Mouse (Mus musculus): ENCODE results near the gene Ugt1a9.

Gene Ugt1a9

GRCm38 (mm10) chr1:88238771-88239170, 168.2 kb downstream of the Ugt1a9 start:
- DNase-seq = no peak

DNA sequence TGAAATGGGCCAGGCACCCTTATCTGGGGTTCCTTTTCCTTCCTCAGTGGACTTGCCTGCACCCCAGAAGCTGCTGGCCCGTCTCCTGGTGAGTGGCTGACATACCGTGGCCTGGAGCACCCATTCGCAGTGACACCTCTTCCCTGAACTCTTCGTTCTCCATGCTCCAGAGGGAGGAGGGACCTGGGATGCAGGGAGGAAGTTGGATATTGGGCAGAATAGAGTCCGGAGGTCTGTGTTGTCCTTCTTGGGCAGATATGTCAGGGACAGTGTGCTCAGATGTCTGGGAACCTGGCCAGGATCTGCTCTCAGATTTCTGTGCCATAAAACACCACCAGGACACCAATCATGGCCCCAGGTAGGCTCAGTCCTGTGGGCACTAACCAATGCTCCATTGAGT, 169.5 kb downstream of the Ugt1a9 start:
- DNase-seq = no peak

DNA sequence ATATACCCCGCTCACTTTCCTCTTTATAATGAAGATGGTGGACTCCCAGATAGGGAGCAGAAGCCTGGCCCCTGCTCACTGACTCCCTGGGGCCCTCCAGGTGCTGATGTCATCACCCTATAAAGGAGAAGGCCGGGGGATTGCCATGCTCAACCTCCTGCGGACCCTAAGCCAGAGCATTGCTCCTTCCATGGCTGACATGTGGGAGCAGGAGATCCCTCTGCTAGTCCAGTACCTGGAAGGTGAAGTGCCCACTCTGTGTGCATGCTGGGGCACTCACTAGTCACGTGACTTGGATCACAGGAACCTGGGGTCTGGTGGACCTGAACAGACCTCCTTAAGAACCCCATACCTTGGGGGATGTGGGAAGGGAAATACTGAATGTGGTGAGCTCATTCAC, 170.0 kb downstream of the Ugt1a9 start:
- DNase-seq = no peak

- DNase-seq = no peak
These were observed 173.3 kb downstream of the Ugt1a9 start for GRCm38 (mm10) chr1:88243861-88244260.

DNA sequence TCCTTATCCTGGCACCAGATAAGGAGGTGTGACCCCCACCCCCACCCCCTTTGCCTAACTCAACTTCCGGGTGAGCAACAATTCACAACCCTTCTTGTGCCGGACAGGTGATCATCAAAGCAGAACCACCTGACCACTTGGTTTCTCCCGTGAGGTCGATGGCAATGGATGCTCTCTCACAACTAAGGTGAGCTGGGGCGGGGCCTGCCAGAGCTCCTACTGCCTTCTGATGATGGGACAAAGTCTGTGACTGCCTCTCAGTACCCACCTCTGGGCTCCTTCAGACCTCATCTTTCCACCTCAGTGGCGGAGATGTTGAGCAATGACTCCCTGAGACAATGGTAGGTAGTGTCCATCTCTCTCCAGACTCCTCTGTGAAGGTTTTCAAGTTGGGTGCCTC, 175.3 kb downstream of the Ugt1a9 start:
- DNase-seq = no peak

DNA sequence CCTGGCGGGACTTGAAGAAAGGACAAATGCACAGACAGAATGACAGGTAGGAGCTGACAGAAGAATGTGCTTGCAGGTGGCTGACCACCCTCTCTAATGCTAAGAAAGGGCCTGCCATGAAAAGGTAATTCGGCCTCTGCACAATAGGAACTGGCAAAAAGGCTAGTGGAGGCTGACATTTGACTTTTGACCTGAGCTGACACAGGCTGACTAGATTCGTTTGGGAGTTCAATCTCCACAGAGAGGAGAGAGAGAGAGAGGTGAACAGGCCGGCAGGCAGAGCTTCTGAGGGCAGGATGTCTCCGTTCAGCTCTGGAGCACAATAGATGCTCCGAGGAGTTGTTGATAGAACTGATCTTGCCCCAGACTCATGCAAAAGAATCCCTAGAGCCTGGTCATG, 175.8 kb downstream of the Ugt1a9 start:
- DNase-seq = no peak

DNA sequence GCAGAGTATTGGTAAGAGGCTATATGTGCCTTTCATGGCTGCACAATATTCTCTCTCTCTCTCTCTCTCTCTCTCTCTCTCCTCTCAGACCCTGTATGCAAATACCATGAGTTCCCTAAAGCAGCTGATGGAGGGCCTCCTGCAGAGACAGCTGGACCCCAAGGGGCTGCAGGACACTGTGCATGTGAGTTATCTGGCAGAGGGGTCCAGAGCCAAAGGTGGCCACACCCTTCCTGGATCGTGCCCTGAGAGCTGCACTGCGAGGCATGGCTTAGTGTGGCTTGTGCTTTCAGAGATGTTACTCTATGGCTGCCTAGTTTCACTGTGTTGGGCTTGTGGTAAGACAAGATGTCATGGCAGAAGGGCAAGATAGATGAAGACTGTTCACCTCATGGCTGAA, 177.1 kb downstream of the Ugt1a9 start:
- no peak for DNase-seq

DNA sequence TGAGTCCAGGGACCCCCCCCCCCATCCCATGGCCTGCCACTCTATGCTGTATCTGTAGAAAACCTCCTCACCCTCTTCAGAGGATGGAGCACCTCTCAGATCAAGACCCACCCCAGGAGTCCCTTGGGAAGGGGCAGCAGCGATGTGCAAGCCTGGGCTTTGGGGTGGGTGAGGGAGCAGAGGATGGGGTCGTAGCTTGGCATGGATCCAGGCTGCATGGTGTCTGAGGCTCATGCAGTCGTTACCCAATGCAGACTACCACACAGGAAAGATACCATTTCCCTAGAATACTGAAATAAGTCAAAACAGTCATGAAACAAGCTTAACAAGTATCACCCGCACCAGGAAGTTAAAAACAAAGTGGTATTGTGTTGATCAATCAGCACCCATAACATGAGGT, 178.1 kb downstream of the Ugt1a9 start:
- DNase-seq = no peak

DNA sequence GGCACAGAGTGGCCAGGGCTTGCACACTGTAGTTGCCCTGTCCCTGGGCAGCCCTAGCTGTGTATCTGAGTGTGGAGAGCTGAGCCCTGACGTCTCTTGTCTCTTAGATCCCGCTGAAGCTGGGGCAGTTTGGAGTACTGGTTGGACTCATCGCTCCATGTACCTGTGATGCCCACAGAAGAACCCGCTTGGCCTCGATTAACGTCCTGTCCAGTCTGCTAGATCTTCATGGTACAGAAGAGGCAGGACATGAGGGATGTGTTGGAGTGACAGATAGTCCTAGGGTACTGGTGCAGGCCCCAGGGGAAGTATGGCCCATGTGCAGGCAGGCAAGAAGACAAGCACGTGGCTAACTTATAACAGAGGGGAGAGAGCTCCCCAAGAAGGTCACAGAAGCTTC, 179.0 kb downstream of the Ugt1a9 start:
- no peak for DNase-seq

GRCm38 (mm10) chr1:88250023-88250422, 179.4 kb downstream of the Ugt1a9 start:
- DNase-seq = no peak

DNA sequence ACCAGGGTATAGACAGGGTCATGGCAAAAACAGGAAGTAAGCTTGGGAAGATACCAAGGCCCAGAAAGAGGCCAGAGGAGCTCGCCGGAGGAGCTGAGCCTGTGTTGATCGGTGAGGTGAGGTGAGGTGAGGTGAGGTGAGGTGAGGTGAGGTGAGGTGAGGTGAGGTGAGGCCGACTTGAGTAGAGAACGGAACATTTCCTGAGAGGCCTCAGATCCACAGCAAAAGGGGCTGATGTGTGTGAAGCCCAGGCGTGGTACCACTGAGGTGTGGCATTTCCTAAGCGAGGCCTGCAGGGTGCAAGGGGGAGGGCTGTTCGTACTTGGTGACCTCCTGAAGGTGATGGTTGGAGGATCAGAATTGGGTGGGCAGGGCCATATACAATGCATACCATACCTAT, 182.5 kb downstream of the Ugt1a9 start:
- DNase-seq = no peak

- no peak for DNase-seq
These were observed 182.9 kb downstream of the Ugt1a9 start for GRCm38 (mm10) chr1:88253540-88253939.

GRCm38 (mm10) chr1:88254793-88255465, 184.3 kb downstream of the Ugt1a9 start:
- DNase-seq = no peak

DNA sequence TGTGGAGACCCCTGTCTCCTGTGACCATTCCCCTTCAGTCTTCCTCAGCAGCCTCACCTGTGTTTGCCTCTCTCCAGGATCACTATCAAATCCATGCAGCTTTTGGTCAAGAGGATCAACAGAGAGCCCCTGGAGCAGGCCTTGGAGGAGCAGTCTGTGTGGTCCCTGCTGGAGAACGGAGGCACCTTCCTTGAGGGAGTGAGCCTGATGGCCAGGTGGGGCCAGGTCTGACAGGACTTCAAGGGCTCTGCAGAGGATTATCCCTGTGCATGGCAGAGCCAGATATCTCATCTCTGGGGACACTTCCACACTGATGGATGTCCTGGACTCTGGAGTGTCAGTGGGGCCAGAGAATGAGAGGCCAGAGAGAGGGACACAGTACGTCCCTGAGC, 184.9 kb downstream of the Ugt1a9 start:
- no peak for DNase-seq

DNA sequence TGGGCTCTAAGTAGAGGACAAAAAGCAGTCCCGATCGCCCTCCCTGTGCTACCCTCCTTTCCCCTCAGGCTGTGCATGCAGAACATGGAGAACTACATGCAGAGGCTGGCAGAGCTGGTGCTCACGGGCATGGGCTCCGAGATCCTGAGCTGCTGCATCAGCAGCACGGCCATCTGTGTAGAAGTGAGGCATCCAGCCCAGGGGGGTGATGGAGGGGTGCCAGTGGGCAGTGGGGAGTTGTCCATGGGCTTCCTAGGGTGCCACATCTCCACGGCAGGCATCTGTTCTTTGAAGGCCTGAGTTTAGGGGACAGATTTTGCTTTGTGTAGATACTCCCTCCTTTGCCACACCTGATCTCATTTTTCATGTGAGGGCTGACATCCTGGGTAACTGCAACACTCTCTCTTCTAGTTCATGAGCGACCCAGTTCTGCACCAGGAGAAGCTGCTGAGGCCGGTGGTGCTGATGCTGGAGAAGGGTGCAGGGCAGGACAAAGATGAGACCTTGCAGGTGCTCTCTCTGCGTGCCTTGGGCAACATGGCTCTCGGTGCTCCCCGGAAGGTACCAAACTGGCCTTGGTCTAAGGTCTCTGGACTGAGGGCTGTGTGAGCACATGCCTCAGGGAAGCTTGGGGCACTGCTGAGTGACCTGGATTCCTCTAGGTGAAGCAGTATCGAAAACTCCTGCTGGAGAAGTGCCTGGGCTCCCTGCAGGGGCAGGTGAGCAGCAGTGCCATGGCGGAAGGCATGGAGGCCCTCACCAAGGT, 185.6 kb downstream of the Ugt1a9 start:
- peak; percentile 51 to 59 for DNase-seq

- DNase-seq = no peak
These were observed 186.5 kb downstream of the Ugt1a9 start for GRCm38 (mm10) chr1:88256886-88257663.

- DNase-seq = no peak
These were observed 187.1 kb downstream of the Ugt1a9 start for GRCm38 (mm10) chr1:88257681-88258080.

- no peak for DNase-seq
These were observed 187.8 kb downstream of the Ugt1a9 start for GRCm38 (mm10) chr1:88258361-88258760.

GRCm38 (mm10) chr1:88258881-88259642, 188.5 kb downstream of the Ugt1a9 start:
- peak in 1 of 2 experiments; percentile 52 for DNase-seq

GRCm38 (mm10) chr1:88259643-88260024, 189.0 kb downstream of the Ugt1a9 start:
- DNase-seq = no peak

DNA sequence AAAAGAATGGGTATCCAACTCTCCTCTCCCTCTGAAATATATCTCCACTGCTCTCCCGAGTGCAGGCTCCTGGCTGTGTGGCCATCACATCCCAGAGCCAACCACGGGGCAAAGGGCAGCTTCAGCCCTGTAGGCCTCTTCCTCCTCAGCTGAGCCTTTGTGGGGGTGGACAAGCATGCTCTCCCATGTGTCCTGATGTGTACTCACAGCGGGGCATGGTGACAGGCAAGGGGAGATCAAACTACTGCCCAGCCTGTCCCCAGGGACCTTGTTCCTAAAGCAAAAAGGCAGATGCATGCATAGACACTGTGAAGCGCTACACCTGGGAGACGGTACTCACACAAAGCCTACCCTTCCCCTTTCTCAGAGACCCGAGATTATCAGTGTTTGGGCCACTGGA, 189.5 kb downstream of the Ugt1a9 start:
- DNase-seq = no peak

- DNase-seq = no peak
These were observed 190.2 kb downstream of the Ugt1a9 start for GRCm38 (mm10) chr1:88260604-88261377.
